Mouse (Mus musculus): ENCODE data around the gene Map3k12.
A peak's percentile ranks its signal among the peaks of the same experiment; 100 is the strongest.

Gene Map3k12

DNA sequence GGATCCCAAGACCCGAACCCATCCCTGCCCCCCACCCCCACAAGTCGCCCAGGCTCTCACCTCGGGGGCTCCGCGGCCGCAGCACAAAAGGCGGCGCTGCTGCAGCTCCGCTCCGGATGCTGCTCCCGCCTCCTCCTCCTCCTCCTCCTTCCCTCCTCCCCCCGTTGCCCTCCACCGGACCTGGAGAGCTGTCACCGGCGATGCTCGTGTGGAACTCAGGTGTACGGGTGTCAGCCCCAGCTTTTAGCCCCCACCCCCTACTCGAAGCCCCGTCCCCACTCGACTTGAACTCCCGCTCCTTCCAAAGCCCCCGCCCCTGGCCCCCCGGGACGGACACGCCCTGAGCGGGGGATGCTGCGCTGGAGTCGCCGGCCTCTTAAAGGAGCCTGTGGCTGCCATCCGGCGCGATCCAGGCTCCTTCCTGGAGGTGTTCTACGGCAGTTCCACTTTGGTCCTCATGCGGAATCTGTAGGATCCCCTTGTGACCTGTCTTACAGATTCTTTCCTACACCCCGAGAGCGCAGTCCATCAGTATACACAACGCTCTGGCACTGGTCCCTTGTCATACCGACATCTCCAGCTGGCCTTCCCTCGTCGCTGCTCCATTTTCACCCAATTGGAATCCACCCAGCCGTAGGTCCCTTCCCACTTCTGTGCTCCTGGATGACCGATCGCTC is at the start of gene Map3k12:
Gene Map3k12 (minus strand): TSS at position 337 of the 677 bp plus-strand sequence.
- DNase-seq: peak; percentile 74

DNA sequence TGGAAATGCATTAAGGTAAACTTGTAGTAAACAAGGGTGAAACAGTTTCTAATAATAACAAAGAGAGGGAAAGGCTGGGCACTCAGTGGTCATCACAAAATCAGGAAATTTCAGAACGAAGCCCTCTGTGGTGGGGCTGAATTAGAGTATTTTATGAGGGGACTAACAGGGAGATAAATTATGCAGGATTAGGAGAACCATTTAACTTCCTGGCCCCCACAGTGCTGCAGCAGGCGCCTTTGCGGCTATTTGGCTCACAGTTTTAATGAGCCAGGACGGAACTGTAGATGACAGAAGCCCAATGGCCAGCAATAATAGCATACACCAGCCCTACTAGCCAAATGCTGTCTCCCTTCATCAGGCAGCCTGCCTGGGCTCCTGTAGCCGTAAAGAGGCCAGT is 46.8 kb upstream of the Map3k12 start:
- DNase-seq: no peak

- no peak for DNase-seq
Observed at GRCm38 (mm10) chr15:102563061-102563460, 46.2 kb upstream of the Map3k12 start.

- no peak for DNase-seq
Observed at GRCm38 (mm10) chr15:102562491-102562890, 45.6 kb upstream of the Map3k12 start.

DNA sequence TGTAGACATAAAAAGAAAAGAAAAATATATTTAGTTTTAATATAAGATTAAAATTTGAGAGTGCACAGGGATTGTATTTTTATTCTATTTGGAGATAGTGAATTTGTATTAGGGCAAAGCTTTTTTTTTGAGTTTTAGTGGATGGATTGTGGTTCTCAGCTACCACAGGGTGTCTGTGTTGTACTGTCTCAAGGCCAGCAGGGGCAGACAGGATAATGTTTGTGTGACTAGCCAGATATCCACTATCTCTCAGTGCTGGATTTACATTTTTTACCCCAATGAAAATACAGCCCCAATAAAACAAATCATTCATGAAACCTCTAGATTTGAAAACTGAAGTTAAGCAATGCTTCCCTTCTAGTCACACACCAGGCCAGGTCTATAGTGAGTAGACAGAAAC is 40.7 kb upstream of the Map3k12 start:
- no peak for DNase-seq

DNA sequence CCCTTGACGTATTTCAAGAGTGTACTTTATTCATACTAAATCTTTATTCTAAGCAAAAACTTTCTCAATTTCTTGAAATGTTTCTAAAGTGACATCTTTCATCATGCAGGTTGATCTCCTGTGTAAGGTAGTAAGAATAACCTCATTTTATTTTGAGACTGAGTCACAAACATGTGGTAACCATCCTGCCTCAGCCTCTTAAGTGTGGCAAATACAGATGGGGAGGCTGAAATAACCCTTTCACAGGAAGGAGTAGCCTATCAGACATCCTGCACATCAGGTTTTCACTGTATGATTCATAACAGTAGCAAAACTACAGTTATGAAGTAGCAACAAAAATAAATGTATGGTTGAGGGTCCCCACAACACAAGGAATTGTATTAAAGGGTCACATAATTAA is 38.7 kb upstream of the Map3k12 start:
- no peak for DNase-seq

DNA sequence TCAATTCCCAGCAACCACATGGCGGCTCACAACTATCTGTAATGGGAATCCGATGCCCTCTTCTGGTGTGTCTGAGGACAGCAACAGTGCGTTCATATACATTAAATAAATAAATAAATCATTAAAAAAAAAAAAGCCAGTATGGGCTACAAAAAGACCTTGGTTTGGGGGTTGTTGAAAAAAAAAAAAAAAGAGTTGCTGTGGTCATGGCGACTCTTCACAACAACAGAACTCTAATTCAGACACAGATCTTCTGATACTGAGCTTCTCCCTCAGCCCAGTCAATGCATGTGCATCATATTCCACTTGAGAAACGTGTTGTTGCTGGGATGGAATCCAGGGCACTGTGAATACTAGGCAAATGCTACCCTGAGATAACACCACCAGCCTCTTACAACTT is 35.7 kb upstream of the Map3k12 start:
- no peak for DNase-seq

DNA sequence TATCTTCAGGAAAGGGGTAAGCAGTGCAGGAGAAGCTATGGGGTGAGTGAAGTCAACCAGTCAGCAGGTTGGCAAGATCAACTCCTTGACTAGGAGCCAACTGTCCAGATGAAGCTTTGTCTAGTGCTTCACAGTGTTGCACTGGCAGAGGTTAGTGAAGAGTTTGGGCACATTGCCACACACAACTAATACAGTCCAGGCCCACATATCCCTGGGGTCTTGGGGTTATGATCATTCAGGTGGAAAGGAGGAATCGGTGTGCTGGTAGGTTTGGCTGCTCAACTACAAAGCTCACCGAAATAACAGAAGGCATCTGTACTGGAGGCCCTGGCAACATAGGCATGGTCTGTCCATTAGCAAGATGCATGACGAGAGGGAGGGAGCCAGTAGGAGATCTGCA is 30.6 kb upstream of the Map3k12 start:
- no peak for DNase-seq

GRCm38 (mm10) chr15:102546677-102547427 is 30.0 kb upstream of the Map3k12 start:
- DNase-seq: peak; percentile 58

- no peak for DNase-seq
Observed at GRCm38 (mm10) chr15:102546246-102546645, 29.4 kb upstream of the Map3k12 start.

DNA sequence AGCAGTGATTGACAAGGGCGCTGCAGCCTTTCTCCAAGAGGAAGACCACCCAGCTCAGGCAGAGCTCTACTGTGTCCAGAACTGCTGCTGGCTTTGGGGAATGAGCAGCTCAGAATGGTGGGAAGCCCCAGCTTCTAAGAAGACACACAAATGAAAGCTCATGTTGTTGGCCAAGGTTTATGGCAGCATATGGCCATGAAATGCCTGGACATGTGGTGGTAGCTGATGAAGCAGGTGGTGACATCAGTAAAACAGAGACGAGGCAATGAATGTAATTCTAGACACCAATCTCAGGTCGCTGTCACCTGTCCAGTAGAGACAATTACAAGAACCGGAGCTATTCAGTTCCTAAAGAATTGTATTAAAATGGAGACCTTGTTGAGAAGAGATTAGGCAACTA is 27.9 kb upstream of the Map3k12 start:
- DNase-seq: no peak

DNA sequence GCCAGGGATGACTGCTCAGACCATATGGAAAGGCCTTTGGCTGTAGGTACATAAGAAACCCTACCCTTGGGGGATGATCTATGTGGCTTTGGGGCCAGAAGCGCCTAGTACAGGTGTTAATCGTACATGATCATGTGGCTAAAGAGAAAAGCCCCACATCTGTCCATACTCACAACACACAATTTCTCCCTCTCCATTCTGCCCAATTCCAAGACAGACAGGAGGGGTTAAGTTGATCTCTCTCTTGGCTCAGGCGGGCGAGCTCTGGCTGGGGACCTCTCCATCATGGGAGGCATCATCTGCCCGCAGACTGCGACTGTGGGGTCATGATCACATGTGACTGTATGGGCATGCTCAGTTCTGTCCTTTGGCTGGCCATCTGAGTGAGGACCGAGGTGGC is 17.1 kb upstream of the Map3k12 start:
- DNase-seq: no peak

DNA sequence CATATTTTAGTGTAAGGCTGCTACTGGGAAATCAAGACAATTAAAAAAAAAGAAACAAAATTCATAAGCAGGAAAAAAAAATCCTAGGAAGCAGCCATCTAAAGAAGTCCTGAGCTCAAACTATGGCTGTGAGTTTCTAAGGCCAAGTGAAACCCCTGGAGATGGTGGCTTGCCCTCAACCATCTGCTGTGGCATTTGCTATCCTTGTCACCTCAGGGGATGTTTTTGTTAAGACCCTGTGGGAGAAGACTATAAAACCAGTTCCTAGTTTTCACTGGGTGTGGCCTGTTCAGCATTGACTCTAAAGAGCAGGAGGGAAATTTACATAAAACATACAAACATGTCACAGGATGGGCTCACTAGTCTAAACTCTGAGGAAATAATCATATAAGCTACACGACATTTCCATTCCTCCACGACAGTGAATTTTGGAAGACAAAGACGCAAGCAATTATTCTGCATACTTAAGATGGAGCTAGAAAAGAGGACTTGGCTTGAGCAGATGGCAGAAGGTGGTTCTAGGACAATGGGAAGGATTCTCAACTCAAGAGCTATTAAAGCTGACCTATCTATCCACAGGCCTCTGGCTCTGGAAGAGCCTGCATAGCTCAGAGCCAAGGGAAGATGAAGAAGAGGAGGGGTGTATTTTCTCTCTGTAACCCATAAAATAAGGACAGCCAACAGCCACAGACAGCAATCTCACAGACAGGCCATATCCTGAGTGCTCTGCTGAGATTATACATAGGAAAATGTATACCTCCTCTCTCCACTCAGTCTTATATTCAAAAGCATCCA is 15.4 kb upstream of the Map3k12 start:
- no peak for DNase-seq

DNA sequence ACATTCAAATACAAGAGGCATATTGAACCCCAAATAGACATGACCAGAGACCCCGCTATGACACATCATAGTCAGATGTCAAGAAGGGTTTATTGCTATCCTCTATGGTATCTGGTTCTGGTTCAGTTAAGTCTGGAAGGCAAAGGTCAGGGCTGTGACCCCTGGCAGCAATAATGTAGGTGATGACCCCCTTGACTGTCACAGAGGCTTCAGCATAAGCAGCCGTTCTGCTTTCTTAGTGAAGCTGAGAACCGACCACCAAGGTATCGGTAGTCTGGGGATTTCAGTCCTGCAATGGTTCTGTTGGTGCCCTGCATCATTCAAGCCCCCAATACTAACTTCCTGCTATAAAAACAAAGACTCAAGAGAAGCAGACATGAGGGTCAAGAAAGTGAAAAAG is 14.7 kb upstream of the Map3k12 start:
- DNase-seq: no peak

- no peak for DNase-seq
Observed at GRCm38 (mm10) chr15:102530566-102530965, 13.7 kb upstream of the Map3k12 start.

DNA sequence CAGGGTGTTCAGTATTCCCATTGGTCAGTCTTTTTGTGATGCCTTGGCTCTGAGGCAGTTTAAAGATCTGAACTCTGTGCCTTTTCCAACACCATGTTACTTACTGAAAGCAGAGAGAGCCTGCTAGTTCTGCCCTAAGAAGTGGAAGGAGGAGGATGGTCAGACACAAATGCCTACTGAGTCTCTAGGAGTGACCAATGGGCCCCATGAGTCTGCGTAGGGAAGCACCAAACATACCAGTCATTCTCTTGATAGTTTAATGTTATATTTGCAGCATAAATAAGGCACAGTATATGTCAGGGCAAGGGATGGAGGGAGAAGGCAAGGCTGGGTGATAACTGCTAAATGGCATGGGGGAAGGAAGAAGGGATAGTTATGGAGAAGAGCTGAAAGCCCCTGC is 11.5 kb upstream of the Map3k12 start:
- no peak for DNase-seq

DNA sequence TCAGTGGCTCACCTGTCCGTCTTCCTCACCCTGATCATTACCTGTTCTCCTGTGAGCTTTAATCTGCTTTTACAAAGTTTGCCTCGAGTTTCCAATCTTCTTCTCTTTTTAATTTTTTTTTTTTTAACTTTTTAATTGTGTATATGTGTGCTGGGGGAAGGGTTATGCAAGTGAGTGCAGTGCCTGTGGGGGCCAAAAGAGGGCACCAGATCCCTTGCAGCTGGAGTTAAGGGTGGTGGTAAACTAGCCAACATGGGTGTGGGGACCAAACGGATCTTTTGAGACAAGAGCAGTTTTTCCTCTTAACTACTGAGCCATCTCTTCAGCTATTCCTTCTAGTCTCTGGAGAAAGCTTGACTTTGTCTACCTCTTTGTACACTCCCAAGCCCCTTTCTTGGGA is 11.1 kb upstream of the Map3k12 start:
- no peak for DNase-seq

- no peak for DNase-seq
Observed at GRCm38 (mm10) chr15:102526111-102527002, 9.5 kb upstream of the Map3k12 start.

- peak; percentile 81 for DNase-seq
Observed at GRCm38 (mm10) chr15:102524892-102525485, 8.1 kb upstream of the Map3k12 start, which contains the start of gene Npff. Npff (minus strand) TSS chr15:102524942.

DNA sequence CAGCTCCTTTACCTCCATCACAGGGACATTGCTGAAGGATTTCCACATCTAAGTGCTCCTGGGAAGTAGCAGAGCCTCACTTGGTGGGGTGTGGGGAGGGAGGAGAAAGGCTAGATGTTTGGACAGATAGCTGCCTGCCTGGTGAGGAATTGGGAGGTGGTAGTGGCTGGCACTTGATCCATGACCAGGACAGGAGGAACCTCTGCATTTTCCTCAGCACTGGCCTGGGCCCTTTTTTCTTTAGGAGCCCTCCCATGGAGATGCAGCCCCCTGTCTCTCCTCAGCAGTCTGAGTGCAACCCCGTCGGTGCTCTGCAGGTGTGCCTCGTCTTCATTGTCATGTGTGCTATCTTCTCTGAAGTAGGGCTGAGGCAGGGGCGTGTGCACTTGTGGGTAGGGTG is 4.6 kb upstream of the Map3k12 start:
- no peak for DNase-seq

DNA sequence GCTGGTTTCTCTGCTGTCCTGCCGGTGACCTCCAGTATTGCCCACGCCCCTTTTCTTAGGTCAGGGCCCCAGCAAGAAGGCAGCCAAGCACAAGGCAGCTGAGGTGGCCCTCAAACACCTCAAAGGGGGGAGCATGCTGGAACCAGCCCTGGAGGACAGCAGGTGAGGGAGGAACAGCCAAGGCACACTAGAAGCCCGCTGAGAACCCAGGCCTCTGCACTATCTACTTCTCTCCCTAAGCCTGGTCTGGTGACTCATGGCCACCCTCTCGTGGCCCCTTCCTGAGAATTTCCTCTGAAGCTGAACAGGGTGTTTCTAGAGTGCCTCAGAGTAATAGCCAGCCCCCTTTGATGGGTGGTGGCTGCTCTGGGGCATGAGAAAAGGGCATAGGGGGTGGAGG is 3.6 kb upstream of the Map3k12 start:
- no peak for DNase-seq
